Mouse (Mus musculus): ENCODE results near the gene Gm13283. TPM values are rescaled to one million over a fixed set of nuclear protein-coding genes. Genes with fewer than 3 reads are reported as not detected.
"Not testable (repeated sequence)": the region's sequence is repeated elsewhere in the genome, so short reads cannot be mapped to it uniquely, and the experiment has no call there.

Gene Gm13283
- not detected for total RNA-seq (2021)
- long read RNA-seq, experiment 1: 0 reads
- long read RNA-seq, experiment 2: 0 reads

DNA sequence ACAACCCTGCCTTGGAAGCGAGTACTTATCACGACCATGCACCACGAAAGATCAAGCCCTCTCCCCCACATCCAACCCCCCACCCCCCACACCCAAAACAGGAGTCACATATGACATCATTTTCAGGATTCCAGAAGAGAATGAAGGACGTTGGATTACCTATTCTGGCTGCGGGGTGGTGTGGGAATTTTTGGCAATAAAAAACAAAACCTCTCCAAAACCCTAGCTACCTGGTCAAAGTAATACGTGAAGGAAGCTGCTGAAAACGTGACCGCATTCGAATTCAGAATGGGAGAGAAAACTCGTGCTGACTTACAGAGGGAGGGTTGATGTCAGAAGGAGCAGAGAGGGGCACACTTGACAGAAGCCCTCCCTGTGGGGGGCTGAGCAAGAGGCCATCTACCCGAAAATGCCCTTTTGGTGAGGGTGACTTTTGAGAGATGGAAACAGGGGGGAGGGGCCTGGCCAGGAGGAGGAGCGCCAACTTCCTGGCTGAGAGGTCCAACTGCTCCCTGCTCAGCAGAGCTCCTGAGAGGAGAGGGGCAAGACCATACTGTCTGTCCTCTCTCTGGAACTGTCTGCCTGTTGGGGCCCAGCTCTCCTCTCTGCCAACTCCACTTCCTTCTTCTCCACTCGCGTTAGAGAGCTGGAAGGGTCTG lies at the start of gene Gm13283:
TSS of gene Gm13283 (plus strand) at position 510 of the 659 bp plus-strand sequence.
- peak; percentile 13 to 33 for DNase-seq (ENCODE audit: low spot score in 2 of 2)

DNA sequence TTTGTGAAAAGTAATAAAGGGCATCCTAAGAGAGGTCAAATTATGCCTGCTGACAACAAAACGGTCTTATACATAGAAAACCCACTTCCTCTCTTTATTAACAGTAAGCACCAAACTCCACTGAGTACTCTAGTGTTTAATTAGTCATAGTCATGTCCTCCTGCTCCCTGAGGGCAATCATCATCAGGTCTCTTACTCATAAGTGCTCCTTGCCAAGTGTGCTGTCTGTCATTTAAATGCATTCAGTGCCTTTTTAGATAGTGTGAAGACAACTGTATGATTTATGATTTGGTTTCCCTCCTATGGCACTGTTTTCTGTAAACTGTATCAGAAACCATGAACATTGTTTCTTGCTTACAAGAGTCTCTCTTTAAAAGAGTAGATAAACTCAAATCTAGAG lies 45.6 kb upstream of the Gm13283 start:
- no peak for DNase-seq (ENCODE audit: low spot score in 2 of 2)

DNA sequence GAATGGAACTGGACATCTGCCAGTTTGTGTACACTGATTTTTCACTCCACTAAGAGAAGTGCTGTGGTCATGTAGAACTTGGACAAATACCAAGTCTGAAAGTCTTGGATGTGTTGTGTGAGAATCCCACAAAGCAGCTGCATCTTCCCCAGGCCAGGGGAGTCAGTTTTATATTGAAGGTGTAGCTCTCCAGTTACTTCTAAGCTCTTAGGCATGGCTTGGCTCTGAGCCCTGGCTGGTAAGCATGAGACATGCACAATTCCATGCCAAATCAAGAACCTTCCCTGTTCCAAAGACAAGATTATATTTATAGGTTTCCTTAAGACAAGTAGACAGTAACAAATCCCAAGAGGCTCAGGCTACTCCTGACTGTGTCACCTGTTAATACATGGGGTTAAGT lies 44.9 kb upstream of the Gm13283 start:
- DNase-seq (ENCODE audit: low spot score in 2 of 2): no peak

DNA sequence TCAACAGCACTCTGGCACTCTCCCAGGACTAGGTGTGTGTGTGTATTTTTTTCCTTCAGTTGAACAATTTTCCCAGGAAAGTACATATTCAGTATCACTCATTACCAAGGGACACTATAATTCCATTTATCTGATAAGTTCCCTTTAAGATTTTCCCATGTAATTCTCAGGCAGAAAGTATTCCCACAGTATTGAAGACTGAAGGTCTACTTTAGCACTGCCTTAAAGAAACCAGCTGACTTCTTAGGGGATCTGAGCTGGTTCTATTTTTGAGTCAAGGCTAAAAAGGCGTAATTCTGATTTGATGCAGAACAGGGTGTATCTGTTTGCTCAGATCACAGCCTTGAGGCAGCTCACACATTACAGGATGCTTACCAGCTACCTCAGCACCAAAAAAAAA lies 41.2 kb upstream of the Gm13283 start:
- no peak for DNase-seq (ENCODE audit: low spot score in 2 of 2)

DNA sequence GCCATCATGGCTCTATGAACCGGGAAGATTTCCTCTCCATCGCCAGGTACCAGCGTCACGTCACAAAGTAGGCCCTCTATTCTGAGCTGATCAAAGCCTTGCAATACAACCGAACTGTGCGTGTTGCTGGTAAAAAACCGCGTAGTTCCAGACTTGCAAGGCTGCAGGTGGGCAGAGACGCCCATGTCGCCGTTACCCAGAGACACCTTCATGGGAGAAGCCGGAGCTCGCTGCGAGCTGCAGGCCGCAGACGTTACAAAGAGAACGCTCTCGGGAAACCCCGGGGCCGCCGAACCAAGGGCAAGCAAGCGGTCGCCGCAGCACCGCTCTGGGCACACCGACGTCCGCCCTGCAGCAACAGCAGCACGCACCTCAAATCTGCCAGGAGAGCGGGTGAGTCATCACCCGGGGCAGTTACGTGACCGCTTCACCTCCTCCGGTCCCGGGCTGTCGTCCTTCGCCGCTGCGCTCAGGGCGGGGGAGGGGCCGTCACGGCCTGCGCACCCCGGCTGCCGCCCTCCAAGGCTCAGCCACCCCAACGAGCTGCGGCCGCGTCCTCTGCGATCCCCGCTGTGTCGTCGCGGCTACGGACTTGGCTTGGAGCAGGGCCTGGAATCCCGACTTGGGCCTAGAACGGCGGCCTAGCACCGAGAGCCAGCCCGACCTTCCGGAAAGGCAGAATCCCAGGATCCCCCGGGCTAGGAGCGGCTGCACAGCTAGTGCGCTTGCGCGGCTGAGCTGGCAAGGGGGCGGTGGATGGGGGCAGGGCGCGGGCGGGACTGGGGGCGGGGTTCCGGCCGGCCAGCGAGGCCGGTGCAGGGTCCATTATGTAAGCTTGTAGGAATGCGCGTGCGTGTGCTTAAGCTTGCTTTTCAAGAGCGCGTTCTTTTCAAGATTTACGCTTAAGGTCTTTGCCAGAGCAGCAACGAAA lies 37.9 kb upstream of the Gm13283 start, which contains the start of the genes Gm26566 and Klhl9:
TSS of gene Gm26566 (plus strand) at position 15 of the 931 bp plus-strand sequence.
TSS of gene Klhl9 (minus strand) at position 675 of the 931 bp plus-strand sequence.
- DNase-seq (ENCODE audit: low spot score in 2 of 2): peak; percentile 88 to 94

DNA sequence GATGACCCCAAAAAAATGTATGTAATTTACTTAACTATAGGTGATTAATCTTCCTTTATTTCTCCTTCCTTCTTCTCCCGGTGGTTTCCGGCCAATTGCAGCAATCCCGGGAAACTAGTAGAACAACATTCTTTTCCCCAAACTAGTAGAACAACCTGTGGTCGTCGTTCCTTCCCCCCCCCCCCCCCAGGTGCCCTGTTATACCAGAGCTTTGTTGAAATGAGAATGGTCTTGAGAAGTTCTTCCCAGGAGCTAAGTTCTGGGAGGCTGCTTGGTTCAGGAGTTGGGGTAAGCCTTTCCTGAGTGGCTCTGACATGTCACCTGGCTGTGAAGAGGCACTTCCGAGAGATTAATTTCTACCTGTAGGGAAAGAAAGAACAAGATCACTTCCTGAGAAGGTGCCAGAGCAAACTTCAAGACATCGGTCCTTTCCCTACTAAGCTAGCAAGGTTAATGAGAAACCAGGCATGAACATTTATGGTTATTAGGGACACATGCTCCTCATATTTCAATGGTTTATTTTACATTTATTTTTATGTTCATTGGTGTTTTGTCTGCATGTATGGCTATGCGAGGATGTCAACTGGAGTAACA lies 36.3 kb upstream of the Gm13283 start:
- DNase-seq (ENCODE audit: low spot score in 2 of 2): no peak

DNA sequence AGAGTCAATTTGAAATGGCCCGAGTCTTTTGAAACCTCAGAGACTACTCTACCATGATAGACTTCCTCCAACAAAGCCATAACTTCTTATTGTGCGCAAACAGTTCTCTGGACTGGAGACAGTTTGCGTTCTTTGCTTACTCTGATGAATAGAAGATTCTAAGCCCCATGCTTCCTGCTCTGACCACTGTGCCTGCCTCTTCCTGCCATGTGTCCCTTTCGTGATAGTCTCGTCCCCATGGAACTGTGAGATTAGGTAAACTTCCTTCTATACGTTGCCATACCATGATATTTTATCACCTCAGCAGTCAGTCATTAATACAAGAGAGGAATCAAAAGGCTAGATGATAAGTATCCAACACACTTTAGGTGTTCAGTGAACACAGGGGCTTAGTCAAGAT lies 33.2 kb upstream of the Gm13283 start:
- no peak for DNase-seq (ENCODE audit: low spot score in 2 of 2)

DNA sequence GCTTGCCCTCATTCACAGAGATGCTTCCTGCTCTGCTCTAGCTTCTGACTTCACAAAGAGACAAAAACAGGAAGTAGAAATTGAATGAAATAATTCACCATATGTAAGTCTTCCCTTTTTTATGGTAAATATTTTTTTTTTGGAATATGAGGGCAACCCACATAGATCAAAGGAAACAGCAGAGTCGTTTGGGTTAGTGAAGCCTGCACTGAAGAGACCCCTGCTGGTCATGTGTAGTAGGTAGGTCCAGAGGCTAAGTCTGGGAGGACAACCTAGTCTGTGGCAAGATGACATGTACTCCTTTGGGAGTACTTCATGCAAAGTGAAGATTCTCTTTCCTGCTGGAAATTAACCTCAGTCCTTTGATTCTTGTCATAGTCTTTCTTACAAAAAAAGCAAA lies 32.6 kb upstream of the Gm13283 start:
- no peak for DNase-seq (ENCODE audit: low spot score in 2 of 2)

DNA sequence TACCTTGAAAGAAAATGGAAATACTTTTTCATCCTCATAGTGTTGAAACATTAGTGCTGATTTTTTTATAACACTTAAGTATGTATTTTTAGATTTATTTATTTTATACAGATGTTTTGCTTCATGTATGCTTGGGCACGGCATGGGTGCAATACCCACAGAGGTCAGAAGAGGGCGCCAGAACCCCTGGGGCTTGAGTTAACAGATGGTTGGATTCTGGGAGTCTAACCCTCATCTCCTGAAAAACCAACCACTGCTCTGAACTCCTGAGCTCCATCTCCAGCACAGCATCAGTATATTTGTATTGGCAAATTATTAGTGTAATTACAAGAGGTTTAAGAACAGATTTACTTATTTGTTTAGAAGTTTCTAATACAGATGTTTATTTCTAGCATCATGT lies 21.4 kb upstream of the Gm13283 start:
- DNase-seq (ENCODE audit: low spot score in 2 of 2): peak; percentile 20 to 50

DNA sequence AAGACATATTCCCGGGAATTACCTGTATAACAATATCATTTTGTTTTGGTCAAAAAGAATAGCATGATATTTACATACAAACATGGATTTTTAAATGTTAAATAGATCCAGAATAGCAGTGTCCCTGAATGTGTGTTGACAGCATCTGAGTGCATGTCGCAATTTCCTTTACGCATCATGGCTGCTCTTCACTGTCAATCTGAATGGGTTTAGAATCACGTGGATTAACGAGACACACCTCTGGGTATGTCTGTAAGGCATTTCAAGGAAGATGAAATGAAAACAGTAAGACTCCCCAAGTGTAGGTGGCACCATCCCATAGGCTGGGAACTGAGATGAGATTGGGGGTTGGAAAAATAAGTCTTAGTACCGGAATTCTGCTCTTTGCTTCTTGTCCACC lies 20.9 kb upstream of the Gm13283 start:
- no peak for DNase-seq (ENCODE audit: low spot score in 2 of 2)

DNA sequence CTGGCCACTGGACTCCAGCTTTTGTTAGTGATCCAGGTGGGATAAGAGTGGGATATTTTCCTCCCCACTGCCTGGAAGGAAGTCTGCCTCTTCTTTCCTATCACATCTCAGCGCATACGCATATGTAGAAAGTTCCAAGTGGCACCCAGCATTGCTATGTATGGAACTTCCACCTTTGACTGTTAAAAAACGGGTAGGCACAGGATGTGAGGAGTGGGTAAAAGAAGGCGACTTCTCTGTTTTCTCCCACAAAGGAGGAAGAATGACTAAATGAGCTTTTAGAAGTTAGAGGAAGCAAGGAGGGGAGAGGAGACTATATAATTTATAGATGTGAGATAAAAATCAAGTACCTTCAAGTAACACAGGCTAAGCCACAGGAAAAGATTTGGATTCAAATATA lies 18.5 kb upstream of the Gm13283 start:
- DNase-seq (ENCODE audit: low spot score in 2 of 2): no peak

DNA sequence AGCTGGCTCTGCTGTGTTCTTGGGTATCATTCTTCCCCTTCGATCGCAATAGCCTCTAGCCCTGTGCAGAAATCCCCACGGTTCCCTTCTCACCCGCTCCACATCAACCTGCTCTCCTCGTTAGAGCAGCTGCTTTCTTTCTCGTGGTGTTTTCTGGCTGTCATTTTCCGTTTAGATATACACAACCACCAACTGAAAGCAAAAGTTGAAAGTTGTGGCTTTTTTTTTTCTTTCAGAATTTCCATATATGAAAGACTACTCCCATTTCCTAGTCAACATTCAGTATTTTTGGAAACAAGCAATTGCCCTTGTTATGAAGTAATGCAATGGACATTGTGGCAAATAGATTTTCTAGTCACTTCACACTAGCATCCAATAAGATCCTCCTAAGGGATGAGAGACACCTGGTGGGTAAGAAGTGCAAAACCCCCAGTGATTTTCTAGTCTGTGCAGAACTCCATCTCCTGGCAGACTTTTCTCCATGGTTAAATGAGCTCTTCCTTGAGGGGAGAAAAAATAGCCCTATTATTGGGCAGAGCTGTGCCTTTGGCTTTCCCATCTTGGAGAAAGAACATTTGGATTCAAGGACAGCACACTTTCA lies 17.0 kb upstream of the Gm13283 start:
- DNase-seq (ENCODE audit: low spot score in 2 of 2): no peak

DNA sequence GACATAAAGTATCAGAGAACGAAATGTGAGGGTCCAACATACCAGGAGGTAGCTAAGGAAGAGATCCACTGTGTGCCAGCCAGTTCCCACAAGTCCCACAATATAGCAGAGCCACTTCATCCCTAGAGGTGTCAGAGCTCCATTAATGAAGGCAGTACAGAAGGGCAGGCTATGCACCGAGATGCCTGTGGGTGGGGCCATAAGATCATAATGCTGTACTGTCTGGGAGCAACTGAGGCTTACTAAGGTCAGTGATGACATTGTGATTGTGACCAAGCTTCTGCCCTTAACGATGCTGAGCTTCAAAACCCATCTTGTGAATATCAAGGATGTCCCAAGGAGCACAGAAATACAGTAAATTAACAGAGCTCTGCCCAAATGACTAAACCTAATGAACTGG lies 15.7 kb upstream of the Gm13283 start:
- no peak for DNase-seq (ENCODE audit: low spot score in 2 of 2)

DNA sequence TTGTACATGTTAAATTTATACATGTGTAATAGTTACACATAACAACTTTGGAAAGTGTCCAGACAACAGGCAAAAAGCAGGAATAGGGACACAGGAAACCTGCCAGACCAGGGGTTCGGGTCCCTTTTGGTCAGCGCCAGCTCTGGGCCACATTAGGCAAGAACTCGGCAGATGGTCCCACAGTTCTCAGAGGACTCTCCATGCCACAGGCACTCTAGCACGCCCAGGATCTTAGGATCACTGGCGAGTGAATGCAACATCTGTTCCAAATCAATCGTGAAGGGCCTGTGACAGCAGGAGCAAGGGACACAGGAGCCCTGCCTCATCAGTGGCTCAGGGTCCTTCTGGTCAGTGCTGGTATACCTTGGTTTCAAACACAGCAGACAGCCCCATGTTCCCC lies 10.0 kb upstream of the Gm13283 start:
- DNase-seq (ENCODE audit: low spot score in 2 of 2): no peak

DNA sequence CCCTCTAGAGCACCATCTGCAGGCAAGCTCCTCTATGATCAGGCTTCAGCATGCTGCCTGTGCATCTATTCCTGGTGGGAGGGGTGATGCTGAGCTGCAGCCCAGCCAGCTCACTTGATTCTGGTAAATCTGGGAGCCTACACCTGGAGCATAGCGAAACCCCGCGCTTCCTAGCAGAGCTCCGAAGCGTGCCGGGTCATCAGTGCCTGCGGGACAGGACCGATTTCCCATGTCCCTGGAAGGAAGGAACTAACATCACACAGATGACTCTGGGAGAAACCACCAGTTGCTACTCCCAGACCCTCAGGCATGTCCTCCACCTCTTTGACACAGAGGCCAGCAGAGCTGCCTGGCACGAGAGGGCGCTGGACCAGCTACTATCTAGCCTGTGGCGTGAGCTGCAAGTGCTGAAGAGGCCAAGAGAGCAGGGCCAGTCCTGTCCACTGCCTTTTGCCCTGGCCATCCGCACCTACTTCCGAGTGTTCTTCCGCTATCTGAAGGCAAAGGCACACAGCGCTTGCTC lies 5.0 kb upstream of the Gm13283 start, which contains the start of gene Gm13271:
TSS of gene Gm13271 (plus strand) at position 51 of the 523 bp plus-strand sequence.
- DNase-seq (ENCODE audit: low spot score in 2 of 2): peak; percentile 65 to 78

DNA sequence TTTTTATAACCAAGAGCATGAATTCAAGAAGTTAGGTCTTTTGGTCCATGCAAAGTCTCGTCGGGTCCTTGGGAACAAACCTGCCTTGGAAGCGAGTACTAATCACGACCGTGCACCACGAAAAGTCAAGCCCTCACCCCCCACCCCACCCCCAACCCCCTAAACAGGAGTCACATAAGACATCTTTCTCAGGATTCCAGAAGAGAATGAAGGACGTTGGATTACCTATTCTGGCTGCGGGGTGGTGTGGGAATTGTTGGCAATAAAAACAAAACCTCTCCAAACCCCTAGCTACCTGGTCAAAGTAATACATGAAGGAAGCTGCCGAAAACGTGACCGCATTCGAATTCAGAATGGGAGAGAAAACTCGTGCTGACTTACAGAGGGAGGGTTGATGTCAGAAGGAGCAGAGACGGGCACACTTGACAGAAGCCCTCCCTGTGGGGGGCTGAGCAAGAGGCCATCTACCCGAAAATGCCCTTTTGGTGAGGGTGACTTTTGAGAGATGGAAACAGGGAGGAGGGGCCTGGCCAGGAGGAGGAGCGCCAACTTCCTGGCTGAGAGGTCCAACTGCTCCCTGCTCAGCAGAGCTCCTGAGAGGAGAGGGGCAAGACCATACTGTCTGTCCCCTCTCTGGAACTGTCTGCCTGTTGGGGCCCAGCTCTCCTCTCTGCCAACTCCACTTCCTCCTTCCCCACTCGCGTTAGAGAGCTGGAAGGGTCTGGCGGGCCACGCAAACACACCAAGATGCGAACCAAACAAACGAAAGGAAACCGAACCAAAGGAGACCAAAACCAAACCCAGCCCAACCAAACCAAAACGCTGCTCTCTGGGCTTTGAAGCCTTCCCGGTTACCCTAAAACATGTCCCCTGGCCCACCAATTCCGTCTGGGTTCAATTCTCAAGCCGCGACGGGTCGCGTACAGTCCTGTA lies 3.1 kb upstream of the Gm13283 start:
- DNase-seq (ENCODE audit: low spot score in 2 of 2): not testable (repeated sequence)

DNA sequence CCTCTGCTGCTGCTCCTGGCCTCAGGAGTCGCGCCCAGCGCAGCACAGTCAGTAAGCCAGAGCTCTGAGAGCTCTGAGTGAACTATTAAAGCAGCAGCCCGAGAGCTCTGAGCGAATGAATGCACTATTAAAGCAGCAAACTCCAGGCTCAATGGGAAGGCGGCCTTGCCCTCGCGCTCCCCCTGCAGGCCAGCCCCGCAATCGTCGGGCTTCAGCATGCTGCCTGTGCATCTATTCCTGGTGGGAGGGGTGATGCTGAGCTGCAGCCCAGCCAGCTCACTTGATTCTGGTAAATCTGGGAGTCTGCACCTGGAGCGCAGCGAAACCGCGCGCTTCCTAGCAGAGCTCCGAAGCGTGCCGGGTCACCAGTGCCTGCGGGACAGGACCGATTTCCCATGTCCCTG lies 2.3 kb upstream of the Gm13283 start:
- DNase-seq (ENCODE audit: low spot score in 2 of 2): peak; percentile 92 to 94

DNA sequence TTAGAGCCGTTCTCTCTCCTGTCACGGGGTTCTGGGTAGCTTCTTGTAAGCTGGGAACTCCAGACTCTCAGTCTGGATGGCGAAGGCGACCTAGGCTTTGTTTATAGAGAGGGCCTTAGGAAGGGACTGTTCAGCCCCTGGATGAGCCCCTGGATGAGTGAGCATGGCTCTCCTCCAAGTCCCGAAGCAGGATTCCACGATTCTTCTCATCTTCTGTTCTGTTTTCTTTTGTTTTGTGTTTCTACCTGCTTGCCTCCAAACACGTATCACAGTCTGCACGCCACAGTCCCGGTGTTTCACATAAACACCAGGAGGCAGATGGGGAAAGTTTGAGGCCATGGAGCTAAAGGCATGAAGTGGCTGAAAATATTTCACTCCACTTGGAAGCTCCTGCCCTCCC lies 1.2 kb upstream of the Gm13283 start:
- not testable (repeated sequence) for DNase-seq (ENCODE audit: low spot score in 2 of 2)

DNA sequence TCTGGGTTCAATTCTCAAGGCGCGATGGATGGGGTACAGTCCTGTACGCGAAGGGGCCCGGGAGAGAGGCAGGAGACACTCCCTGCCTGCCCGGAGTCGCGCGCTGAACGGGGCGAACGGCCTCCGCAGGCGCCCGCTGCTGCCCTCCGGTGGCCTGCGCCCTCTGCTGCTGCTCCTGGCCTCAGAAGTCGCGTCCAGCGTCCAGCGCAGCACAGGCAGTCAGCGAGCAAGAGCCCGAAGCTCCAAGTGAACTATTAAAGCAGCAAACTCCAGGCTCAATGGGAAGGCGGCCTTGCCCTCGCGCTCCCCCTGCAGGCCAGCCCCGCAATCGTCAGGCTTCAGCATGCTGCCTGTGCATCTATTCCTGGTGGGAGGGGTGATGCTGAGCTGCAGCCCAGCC lies 512 bp downstream of the Gm13283 start:
- DNase-seq (ENCODE audit: low spot score in 2 of 2): peak; percentile 21 to 58

DNA sequence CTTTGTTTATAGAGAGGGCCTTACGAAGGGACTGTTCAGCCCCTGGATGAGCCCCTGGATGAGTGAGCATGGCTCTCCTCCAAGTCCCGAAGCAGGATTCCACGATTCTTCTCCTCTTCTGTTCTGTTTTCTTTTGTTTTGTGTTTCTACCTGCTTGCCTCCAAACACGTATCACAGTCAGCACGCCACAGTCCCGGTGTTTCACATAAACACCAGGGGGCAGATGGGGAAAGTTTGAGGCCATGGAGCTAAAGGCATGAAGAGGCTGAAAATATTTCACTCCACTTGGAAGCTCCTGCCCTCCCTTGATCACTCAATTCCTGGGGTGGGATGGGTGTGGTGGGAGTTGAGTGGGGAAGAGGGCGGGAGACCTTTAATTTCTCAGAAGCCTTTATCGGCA lies 1.9 kb downstream of the Gm13283 start:
- DNase-seq (ENCODE audit: low spot score in 2 of 2): peak; percentile 68 to 83
